Mouse (Mus musculus): Measurements from ENCODE around the gene Tmc2.

GRCm38 (mm10) chr2:130178381-130178705 is 16.7 kb upstream of the Tmc2 start:
- TF ChIP-seq CTCF (IDR thresholded peaks at IDR 0.05; ENCODE audit: low read depth), result no peak
- TF ChIP-seq EP300 (optimal IDR thresholded peaks at IDR 0.05), result no peak

Data from stomach, postnatal 0 days (tissue).